Mouse (Mus musculus) G1E (cell line): Measurements from ENCODE around the gene Fam90a1a.

Experiments
- CTCF ChIP-seq: IDR thresholded peaks from 2 replicates; pipeline ENCODE4 v1.5.1; 2012; ENCODE audit warnings: low read depth, low read length, inconsistent platforms, mixed read lengths
- GATA1 ChIP-seq: IDR thresholded peaks from 2 replicates; pipeline ENCODE4 v1.6.1; 2012; ENCODE audit warnings: borderline replicate concordance, low read length, inconsistent platforms, mixed read lengths
- GATA2 ChIP-seq: IDR thresholded peaks from 2 replicates; pipeline ENCODE4 v1.6.1; 2012; ENCODE audit warnings: low read depth, low read length, inconsistent platforms, borderline replicate concordance
- POLR2AphosphoS5 ChIP-seq: IDR thresholded peaks from 2 replicates; pipeline ENCODE4 v1.6.1; 2012; ENCODE audit warnings: low read depth, low read length, inconsistent platforms; ENCODE audit not compliant: insufficient replicate concordance
- TAL1 ChIP-seq: conservative IDR thresholded peaks from 2 replicates; pipeline ENCODE4 v1.6.1; 2012; ENCODE audit warnings: low read depth, low read length, inconsistent platforms, mixed read lengths

DNA sequence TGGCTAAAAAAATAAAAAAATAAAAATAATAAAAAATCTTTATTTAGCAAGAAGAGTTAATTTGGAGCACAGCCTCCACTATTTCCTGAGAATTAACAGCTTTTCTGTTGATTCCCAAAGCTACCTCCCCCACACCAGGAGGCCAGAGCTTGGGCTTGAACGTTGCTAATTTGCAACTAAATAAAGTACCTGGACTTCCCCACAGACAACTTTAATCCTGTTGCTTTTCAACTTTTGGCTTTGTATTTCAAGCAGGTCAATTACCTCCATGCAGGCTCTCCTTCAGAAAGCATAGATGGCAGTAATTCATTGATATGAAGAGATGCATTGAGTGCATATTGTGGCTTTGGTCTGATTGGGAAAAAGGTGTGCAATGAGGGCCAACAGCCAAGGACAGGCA is 46.6 kb upstream of the Fam90a1a start:
- no peak for TF ChIP-seq CTCF
- no peak for TF ChIP-seq GATA2
- TF ChIP-seq GATA1: no peak
- TF ChIP-seq TAL1: no peak
- no peak for TF ChIP-seq POLR2AphosphoS5
